Mouse (Mus musculus): ENCODE data around the gene Pard3b. TPM values are rescaled to one million over a fixed set of nuclear protein-coding genes. Genes with fewer than 3 reads are reported as not detected.

The Pard3b gene
- polyA plus RNA-seq, 1 experiment = 0.42 TPM

DNA sequence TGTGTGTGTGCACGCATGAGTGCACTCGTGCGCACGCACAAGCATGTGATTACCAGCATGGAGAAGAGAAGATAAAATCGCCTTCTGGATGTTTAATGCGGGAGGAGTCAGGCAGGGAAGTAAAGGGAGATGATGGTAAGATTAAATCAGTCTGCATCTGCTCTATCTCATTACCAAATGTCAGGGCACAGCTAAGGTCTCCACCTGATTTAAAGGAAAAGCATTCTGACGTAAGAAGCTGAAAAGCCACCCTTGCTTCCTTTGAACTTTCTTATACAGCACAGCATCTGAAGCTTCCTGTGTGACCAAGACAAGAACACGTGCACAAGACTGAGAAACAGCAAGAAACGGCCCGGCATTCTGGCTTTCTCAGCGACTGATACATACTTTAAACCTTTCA lies 1000.4 kb downstream of the Pard3b start:
- Histone ChIP-seq H3K9ac (ENCODE audit: low read depth, poor library complexity, severe bottlenecking) (no peak overlapping the region), H3K4me3 (ENCODE audit: low read depth, low read length) (no peak overlapping the region), H3K27ac (ENCODE audit: insufficient read depth, low read length) (no peak overlapping the region), H3K36me3 (ENCODE audit: control insufficient read depth, insufficient read depth, low read length, poor library complexity, severe bottlenecking) (no peaks in the 10 kb centered on the region), H3K27me3 (ENCODE audit: control insufficient read depth, insufficient read depth, low read length, poor library complexity, severe bottlenecking) (no peaks in the 10 kb centered on the region), H3K9me3 (replicated peaks; ENCODE audit: control insufficient read depth, insufficient read depth, low read length, poor library complexity, severe bottlenecking) (no peaks in the 10 kb centered on the region; the same call in 1 of the 2 replicates), H3K4me1 (ENCODE audit: control insufficient read depth, insufficient read depth, low read length) (no peaks in the 10 kb centered on the region)
- no peak for TF ChIP-seq CTCF (IDR thresholded peaks at IDR 0.05; ENCODE audit: low read depth, low read length)
- no peak for TF ChIP-seq EP300 (IDR thresholded peaks at IDR 0.05; ENCODE audit: insufficient read depth, low read depth, low read length)
- TF ChIP-seq POLR2A (IDR thresholded peaks at IDR 0.05; ENCODE audit: insufficient read depth, low read length) = no peak

DNA sequence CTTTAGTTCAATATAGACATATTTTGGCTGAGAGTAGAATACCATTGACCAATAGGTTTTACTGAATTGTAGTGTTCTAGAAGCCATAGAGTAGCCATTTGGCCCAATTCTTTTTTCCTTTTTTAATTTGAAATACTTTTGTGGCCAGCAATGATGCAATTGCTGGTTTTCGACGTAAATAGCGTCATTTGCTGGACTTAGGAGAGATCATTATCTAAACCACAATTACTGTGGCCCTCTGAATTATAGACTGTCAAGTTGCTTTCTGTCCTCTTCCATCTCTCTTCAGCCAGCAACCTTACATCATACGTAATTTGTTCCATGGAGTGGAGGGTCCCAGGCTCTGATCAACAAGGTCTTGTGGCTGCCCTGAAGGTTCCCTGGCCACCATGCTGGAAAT lies 1000.8 kb downstream of the Pard3b start:
- TF ChIP-seq EP300 (IDR thresholded peaks at IDR 0.05; ENCODE audit: insufficient read depth, low read depth, low read length) (no peak), CTCF (IDR thresholded peaks at IDR 0.05; ENCODE audit: low read depth, low read length) (no peak), POLR2A (IDR thresholded peaks at IDR 0.05; ENCODE audit: insufficient read depth, low read length) (no peak)
- no peak overlapping the region for H3K27ac ChIP-seq (ENCODE audit: insufficient read depth, low read length)
- no peaks in the 10 kb centered on the region for H3K4me1 ChIP-seq (ENCODE audit: control insufficient read depth, insufficient read depth, low read length)
- no peak overlapping the region for H3K9ac ChIP-seq (ENCODE audit: low read depth, poor library complexity, severe bottlenecking)
- H3K36me3 ChIP-seq (ENCODE audit: control insufficient read depth, insufficient read depth, low read length, poor library complexity, severe bottlenecking) = no peaks in the 10 kb centered on the region
- H3K9me3 ChIP-seq (replicated peaks; ENCODE audit: control insufficient read depth, insufficient read depth, low read length, poor library complexity, severe bottlenecking) = no peaks in the 10 kb centered on the region; the same call in none of the 2 replicates
- H3K27me3 ChIP-seq (ENCODE audit: control insufficient read depth, insufficient read depth, low read length, poor library complexity, severe bottlenecking) = no peaks in the 10 kb centered on the region
- H3K4me3 ChIP-seq (ENCODE audit: low read depth, low read length) = no peak overlapping the region

DNA sequence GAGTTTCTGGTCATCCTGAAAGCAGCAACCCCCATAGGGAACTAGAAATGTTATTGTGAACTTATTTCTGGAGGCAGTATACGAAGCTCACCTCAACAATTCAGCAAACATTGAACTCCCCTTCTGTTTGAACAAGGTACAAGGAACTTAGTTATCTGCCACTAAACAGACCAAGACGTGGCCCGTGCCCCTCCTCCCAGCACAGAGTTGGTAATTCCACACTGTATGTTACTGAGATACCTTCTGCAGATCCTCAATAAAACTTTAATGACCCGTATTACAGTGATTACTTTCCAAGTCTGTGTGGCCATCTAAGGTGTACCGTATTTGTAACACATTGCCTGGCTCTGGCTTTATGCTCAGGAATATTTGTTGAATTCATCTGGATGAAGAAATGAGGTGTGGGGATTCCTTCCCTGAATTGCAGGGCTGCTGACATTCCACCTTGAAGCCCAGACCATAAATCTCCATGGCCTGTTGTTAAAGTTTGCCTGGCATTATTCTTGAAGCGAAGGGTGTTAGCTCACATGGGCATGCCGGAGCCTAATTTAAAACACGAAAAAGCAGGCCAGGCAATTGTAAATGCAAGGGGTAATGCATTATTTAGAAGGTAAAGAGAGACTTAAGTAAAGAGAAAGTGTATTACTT lies 1006.1 kb downstream of the Pard3b start:
- Histone ChIP-seq H3K9me3 (replicated peaks; ENCODE audit: control insufficient read depth, insufficient read depth, low read length, poor library complexity, severe bottlenecking) (no peaks in the 10 kb centered on the region; the same call in 1 of the 2 replicates), H3K4me1 (ENCODE audit: control insufficient read depth, insufficient read depth, low read length) (no peaks in the 10 kb centered on the region), H3K36me3 (ENCODE audit: control insufficient read depth, insufficient read depth, low read length, poor library complexity, severe bottlenecking) (no peaks in the 10 kb centered on the region), H3K9ac (ENCODE audit: low read depth, poor library complexity, severe bottlenecking) (no peak overlapping the region), H3K27me3 (ENCODE audit: control insufficient read depth, insufficient read depth, low read length, poor library complexity, severe bottlenecking) (no peaks in the 10 kb centered on the region), H3K4me3 (ENCODE audit: low read depth, low read length) (no peak overlapping the region), H3K27ac (ENCODE audit: insufficient read depth, low read length) (no peak overlapping the region)
- TF ChIP-seq EP300 (IDR thresholded peaks at IDR 0.05; ENCODE audit: insufficient read depth, low read depth, low read length) (no peak), POLR2A (IDR thresholded peaks at IDR 0.05; ENCODE audit: insufficient read depth, low read length) (no peak), CTCF (IDR thresholded peaks at IDR 0.05; ENCODE audit: low read depth, low read length) (no peak)

- H3K9me3 ChIP-seq (replicated peaks; ENCODE audit: control insufficient read depth, insufficient read depth, low read length, poor library complexity, severe bottlenecking) = no peaks in the 10 kb centered on the region; the same call in 1 of the 2 replicates
- TF ChIP-seq POLR2A (IDR thresholded peaks at IDR 0.05; ENCODE audit: insufficient read depth, low read length) (no peak), EP300 (IDR thresholded peaks at IDR 0.05; ENCODE audit: insufficient read depth, low read depth, low read length) (no peak), CTCF (IDR thresholded peaks at IDR 0.05; ENCODE audit: low read depth, low read length) (no peak)
- peaks cover 2% of the 10 kb centered on the region for H3K4me1 ChIP-seq (ENCODE audit: control insufficient read depth, insufficient read depth, low read length)
- no peak overlapping the region for H3K9ac ChIP-seq (ENCODE audit: low read depth, poor library complexity, severe bottlenecking)
- no peak overlapping the region for H3K27ac ChIP-seq (ENCODE audit: insufficient read depth, low read length)
- H3K4me3 ChIP-seq (ENCODE audit: low read depth, low read length) = no peak overlapping the region
- H3K36me3 ChIP-seq (ENCODE audit: control insufficient read depth, insufficient read depth, low read length, poor library complexity, severe bottlenecking) = no peaks in the 10 kb centered on the region
- H3K27me3 ChIP-seq (ENCODE audit: control insufficient read depth, insufficient read depth, low read length, poor library complexity, severe bottlenecking) = no peaks in the 10 kb centered on the region
Observed at GRCm38 (mm10) chr1:62646812-62647211, 1008.2 kb downstream of the Pard3b start.

GRCm38 (mm10) chr1:62648116-62648515 lies 1009.5 kb downstream of the Pard3b start:
- Histone ChIP-seq H3K36me3 (ENCODE audit: control insufficient read depth, insufficient read depth, low read length, poor library complexity, severe bottlenecking) (no peaks in the 10 kb centered on the region), H3K9me3 (replicated peaks; ENCODE audit: control insufficient read depth, insufficient read depth, low read length, poor library complexity, severe bottlenecking) (no peaks in the 10 kb centered on the region; the same call in 1 of the 2 replicates), H3K4me3 (ENCODE audit: low read depth, low read length) (no peak overlapping the region), H3K27ac (ENCODE audit: insufficient read depth, low read length) (no peak overlapping the region), H3K27me3 (ENCODE audit: control insufficient read depth, insufficient read depth, low read length, poor library complexity, severe bottlenecking) (no peaks in the 10 kb centered on the region), H3K4me1 (ENCODE audit: control insufficient read depth, insufficient read depth, low read length) (peaks cover 2% of the 10 kb centered on the region), H3K9ac (ENCODE audit: low read depth, poor library complexity, severe bottlenecking) (no peak overlapping the region)
- no peak for TF ChIP-seq EP300 (IDR thresholded peaks at IDR 0.05; ENCODE audit: insufficient read depth, low read depth, low read length)
- no peak for TF ChIP-seq CTCF (IDR thresholded peaks at IDR 0.05; ENCODE audit: low read depth, low read length)
- TF ChIP-seq POLR2A (IDR thresholded peaks at IDR 0.05; ENCODE audit: insufficient read depth, low read length) = no peak

- no peak overlapping the region for H3K4me3 ChIP-seq (ENCODE audit: low read depth, low read length)
- H3K36me3 ChIP-seq (ENCODE audit: control insufficient read depth, insufficient read depth, low read length, poor library complexity, severe bottlenecking) = no peaks in the 10 kb centered on the region
- H3K4me1 ChIP-seq (ENCODE audit: control insufficient read depth, insufficient read depth, low read length) = peaks cover 2% of the 10 kb centered on the region
- no peaks in the 10 kb centered on the region; the same call in 1 of the 2 replicates for H3K9me3 ChIP-seq (replicated peaks; ENCODE audit: control insufficient read depth, insufficient read depth, low read length, poor library complexity, severe bottlenecking)
- no peak overlapping the region for H3K27ac ChIP-seq (ENCODE audit: insufficient read depth, low read length)
- no peak for TF ChIP-seq EP300 (IDR thresholded peaks at IDR 0.05; ENCODE audit: insufficient read depth, low read depth, low read length)
- no peak for TF ChIP-seq POLR2A (IDR thresholded peaks at IDR 0.05; ENCODE audit: insufficient read depth, low read length)
- no peak for TF ChIP-seq CTCF (IDR thresholded peaks at IDR 0.05; ENCODE audit: low read depth, low read length)
- H3K27me3 ChIP-seq (ENCODE audit: control insufficient read depth, insufficient read depth, low read length, poor library complexity, severe bottlenecking) = no peaks in the 10 kb centered on the region
- no peak overlapping the region for H3K9ac ChIP-seq (ENCODE audit: low read depth, poor library complexity, severe bottlenecking)
Observed at GRCm38 (mm10) chr1:62648591-62648990, 1010.0 kb downstream of the Pard3b start.

Measured in ES-Bruce4 (cell line).